Mouse (Mus musculus) heart, postnatal 0 days (tissue): ENCODE results near the gene Sugp2.

Experiments used
- CTCF ChIP-seq: IDR thresholded peaks from 2 replicates; pipeline ENCODE4 v1.5.1; 2016; ENCODE audit warnings: antibody characterized with exemption, control low read depth, low read depth
- EP300 ChIP-seq: IDR thresholded peaks from 2 replicates; pipeline ENCODE4 v1.6.1; 2016; ENCODE audit warnings: antibody characterized with exemption, low read depth

- TF ChIP-seq EP300 (no peak), CTCF (no peak)
Observed at GRCm38 (mm10) chr8:70315624-70316510, 81.8 kb downstream of the Sugp2 start, which contains the start of gene Cers1.
